Mouse (Mus musculus): ENCODE results near the gene Pptc7. TPM values are rescaled to one million over a fixed set of nuclear protein-coding genes. Genes with fewer than 3 reads are reported as not detected.

Pptc7 gene
- polyA plus RNA-seq, 1 experiment from 2014 or later: 9.2 TPM

- peak within 1 kb of the TSS; percentile 84 for H3K4me3 ChIP-seq (ENCODE audit: low read depth, low read length)
- H3K27me3 ChIP-seq (ENCODE audit: control insufficient read depth, insufficient read depth, low read length): no peaks in the 10 kb centered on the region
- peak within 1 kb of the TSS; percentile 84 for H3K9ac ChIP-seq (ENCODE audit: low read length)
- peak; percentile 98 for ATAC-seq (ENCODE audit: insufficient number of reproducible peaks, low FRiP score, low TSS enrichment, low read depth)
- H3K4me2 ChIP-seq (ENCODE audit: low read depth, severe bottlenecking): peak within 1 kb of the TSS; percentile 84
- DNase-seq (ENCODE audit: low spot score): peak; percentile 96
- H3K4me1 ChIP-seq (ENCODE audit: control insufficient read depth, insufficient read depth, low read length): 0 out of 2 replicates have a peak, but pooled peaks cover 2% of the 10 kb centered on the region
- WGBS: 2% methylated on average over 49 of the region's 49 CpGs
- no peaks in the 10 kb centered on the region for H3K9me3 ChIP-seq (ENCODE audit: control insufficient read depth, low read length)
- H3K36me3 ChIP-seq (ENCODE audit: control insufficient read depth, insufficient read depth, low read length): no peaks in the 10 kb centered on the region
- no peak within 1 kb of the TSS for H3K27ac ChIP-seq (replicated peaks; ENCODE audit: low read depth, low read length)
Observed at GRCm38 (mm10) chr5:122263933-122264905, 19.9 kb upstream of the Pptc7 start, which contains the start of gene Tctn1. Gene Tctn1 (minus strand): TSS chr5:122264460.

DNA sequence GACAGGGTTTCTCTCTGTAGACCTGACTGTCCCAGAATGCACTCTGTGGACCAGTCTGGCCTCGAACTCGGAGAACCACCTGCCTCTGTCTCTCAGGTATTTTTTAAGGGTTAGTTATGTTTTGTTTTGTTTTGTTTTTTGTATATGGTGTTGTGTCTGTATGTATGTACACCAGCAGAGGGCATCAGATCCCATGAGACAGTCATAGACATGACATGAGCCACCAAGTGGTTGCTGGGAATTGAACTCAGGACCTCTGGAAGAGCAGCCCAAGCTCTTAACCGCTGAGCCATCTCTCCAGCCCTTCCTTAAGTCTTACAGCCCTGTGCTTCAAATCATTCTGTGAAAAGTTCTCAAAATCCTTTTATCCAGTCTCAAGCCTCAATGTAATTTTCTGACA is 19.0 kb upstream of the Pptc7 start:
- Histone ChIP-seq H3K27ac (replicated peaks; ENCODE audit: low read depth, low read length) (no peak overlapping the region), H3K9me3 (ENCODE audit: control insufficient read depth, low read length) (no peaks in the 10 kb centered on the region), H3K4me1 (ENCODE audit: control insufficient read depth, insufficient read depth, low read length) (0 out of 2 replicates have a peak, but pooled peaks cover 2% of the 10 kb centered on the region), H3K27me3 (ENCODE audit: control insufficient read depth, insufficient read depth, low read length) (no peaks in the 10 kb centered on the region), H3K4me2 (ENCODE audit: low read depth, severe bottlenecking) (no peak overlapping the region), H3K4me3 (ENCODE audit: low read depth, low read length) (no peak overlapping the region), H3K9ac (ENCODE audit: low read length) (no peak overlapping the region), H3K36me3 (ENCODE audit: control insufficient read depth, insufficient read depth, low read length) (no peaks in the 10 kb centered on the region)
- 75% methylated on average over 3 of the region's 3 CpGs for WGBS
- ATAC-seq (ENCODE audit: insufficient number of reproducible peaks, low FRiP score, low TSS enrichment, low read depth) (no peak), DNase-seq (ENCODE audit: low spot score) (no peak)

- WGBS: 90% methylated on average over 2 of the region's 2 CpGs
- H3K27me3 ChIP-seq (ENCODE audit: control insufficient read depth, insufficient read depth, low read length): no peaks in the 10 kb centered on the region
- H3K27ac ChIP-seq (replicated peaks; ENCODE audit: low read depth, low read length): no peak overlapping the region
- no peak overlapping the region for H3K4me3 ChIP-seq (ENCODE audit: low read depth, low read length)
- 0 out of 2 replicates have a peak, but pooled peaks cover 2% of the 10 kb centered on the region for H3K4me1 ChIP-seq (ENCODE audit: control insufficient read depth, insufficient read depth, low read length)
- ATAC-seq (ENCODE audit: insufficient number of reproducible peaks, low FRiP score, low TSS enrichment, low read depth) (no peak), DNase-seq (ENCODE audit: low spot score) (no peak)
- H3K36me3 ChIP-seq (ENCODE audit: control insufficient read depth, insufficient read depth, low read length): no peaks in the 10 kb centered on the region
- no peak overlapping the region for H3K9ac ChIP-seq (ENCODE audit: low read length)
- H3K4me2 ChIP-seq (ENCODE audit: low read depth, severe bottlenecking): no peak overlapping the region
- no peaks in the 10 kb centered on the region for H3K9me3 ChIP-seq (ENCODE audit: control insufficient read depth, low read length)
Observed at GRCm38 (mm10) chr5:122265942-122266341, 18.2 kb upstream of the Pptc7 start.

DNA sequence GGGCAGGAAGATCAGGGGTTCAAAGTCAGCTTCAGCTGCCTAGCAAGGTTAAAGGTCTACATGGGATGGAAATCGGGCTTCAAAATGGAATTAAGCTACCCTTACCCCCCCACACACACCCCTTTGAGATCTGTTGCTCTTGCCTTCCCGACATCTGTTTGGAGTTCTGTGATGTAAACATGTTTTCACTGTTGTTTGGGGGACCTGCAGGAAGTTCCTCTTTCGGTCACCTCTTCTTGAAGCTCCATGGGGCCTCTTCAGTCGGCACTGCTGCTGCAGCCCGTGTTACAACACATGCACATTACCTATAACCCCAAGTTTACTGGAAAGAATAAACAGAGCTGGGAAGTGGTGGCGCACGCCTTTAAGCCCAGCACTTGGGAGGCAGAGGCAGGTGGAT is 17.0 kb upstream of the Pptc7 start:
- H3K36me3 ChIP-seq (ENCODE audit: control insufficient read depth, insufficient read depth, low read length): no peaks in the 10 kb centered on the region
- no peak overlapping the region for H3K4me3 ChIP-seq (ENCODE audit: low read depth, low read length)
- no peak for DNase-seq (ENCODE audit: low spot score)
- H3K27ac ChIP-seq (replicated peaks; ENCODE audit: low read depth, low read length): no peak overlapping the region
- H3K9me3 ChIP-seq (ENCODE audit: control insufficient read depth, low read length): no peaks in the 10 kb centered on the region
- H3K4me1 ChIP-seq (ENCODE audit: control insufficient read depth, insufficient read depth, low read length): 0 out of 2 replicates have a peak, but pooled peaks cover 2% of the 10 kb centered on the region
- no peak overlapping the region for H3K4me2 ChIP-seq (ENCODE audit: low read depth, severe bottlenecking)
- no peak overlapping the region for H3K9ac ChIP-seq (ENCODE audit: low read length)
- H3K27me3 ChIP-seq (ENCODE audit: control insufficient read depth, insufficient read depth, low read length): no peaks in the 10 kb centered on the region
- WGBS: 78% methylated on average over 7 of the region's 7 CpGs
- no peak for ATAC-seq (ENCODE audit: insufficient number of reproducible peaks, low FRiP score, low TSS enrichment, low read depth)

DNA sequence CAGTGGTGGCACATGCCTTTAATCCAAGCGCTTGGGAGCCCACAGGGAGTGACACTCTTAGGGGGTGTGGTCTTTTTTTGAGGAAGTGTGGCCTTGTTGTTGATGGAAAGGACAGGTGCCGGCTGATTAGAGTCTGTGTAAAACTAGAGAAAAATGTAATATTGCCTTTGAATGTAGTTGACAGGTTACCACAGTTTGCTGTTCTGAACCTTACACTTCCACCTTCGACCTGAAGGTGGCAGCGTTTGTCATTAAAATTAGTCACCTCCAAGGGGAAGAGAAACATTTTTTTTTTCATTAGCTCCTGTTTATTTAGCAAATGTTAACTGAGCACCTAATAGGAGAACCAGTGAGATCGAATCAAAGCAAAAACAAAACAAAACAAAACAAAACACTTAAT is 16.3 kb upstream of the Pptc7 start:
- no peaks in the 10 kb centered on the region for H3K36me3 ChIP-seq (ENCODE audit: control insufficient read depth, insufficient read depth, low read length)
- DNase-seq (ENCODE audit: low spot score): peak; percentile 81
- H3K4me1 ChIP-seq (ENCODE audit: control insufficient read depth, insufficient read depth, low read length): 0 out of 2 replicates have a peak, but pooled peaks cover 2% of the 10 kb centered on the region
- no peak overlapping the region for H3K4me3 ChIP-seq (ENCODE audit: low read depth, low read length)
- H3K27ac ChIP-seq (replicated peaks; ENCODE audit: low read depth, low read length): no peak overlapping the region
- H3K27me3 ChIP-seq (ENCODE audit: control insufficient read depth, insufficient read depth, low read length): no peaks in the 10 kb centered on the region
- no peaks in the 10 kb centered on the region for H3K9me3 ChIP-seq (ENCODE audit: control insufficient read depth, low read length)
- no peak overlapping the region for H3K9ac ChIP-seq (ENCODE audit: low read length)
- no peak for ATAC-seq (ENCODE audit: insufficient number of reproducible peaks, low FRiP score, low TSS enrichment, low read depth)
- H3K4me2 ChIP-seq (ENCODE audit: low read depth, severe bottlenecking): no peak overlapping the region
- WGBS: 30% methylated on average over 5 of the region's 5 CpGs

GRCm38 (mm10) chr5:122268858-122269604 is 15.1 kb upstream of the Pptc7 start:
- no peaks in the 10 kb centered on the region for H3K9me3 ChIP-seq (ENCODE audit: control insufficient read depth, low read length)
- no peak overlapping the region for H3K4me2 ChIP-seq (ENCODE audit: low read depth, severe bottlenecking)
- no peak for DNase-seq (ENCODE audit: low spot score)
- no peaks in the 10 kb centered on the region for H3K36me3 ChIP-seq (ENCODE audit: control insufficient read depth, insufficient read depth, low read length)
- no peak overlapping the region for H3K4me3 ChIP-seq (ENCODE audit: low read depth, low read length)
- ATAC-seq (ENCODE audit: insufficient number of reproducible peaks, low FRiP score, low TSS enrichment, low read depth): no peak
- H3K4me1 ChIP-seq (ENCODE audit: control insufficient read depth, insufficient read depth, low read length): no peaks in the 10 kb centered on the region
- 66% methylated on average over 12 of the region's 12 CpGs for WGBS
- no peak overlapping the region for H3K9ac ChIP-seq (ENCODE audit: low read length)
- no peaks in the 10 kb centered on the region for H3K27me3 ChIP-seq (ENCODE audit: control insufficient read depth, insufficient read depth, low read length)
- no peak overlapping the region for H3K27ac ChIP-seq (replicated peaks; ENCODE audit: low read depth, low read length)

DNA sequence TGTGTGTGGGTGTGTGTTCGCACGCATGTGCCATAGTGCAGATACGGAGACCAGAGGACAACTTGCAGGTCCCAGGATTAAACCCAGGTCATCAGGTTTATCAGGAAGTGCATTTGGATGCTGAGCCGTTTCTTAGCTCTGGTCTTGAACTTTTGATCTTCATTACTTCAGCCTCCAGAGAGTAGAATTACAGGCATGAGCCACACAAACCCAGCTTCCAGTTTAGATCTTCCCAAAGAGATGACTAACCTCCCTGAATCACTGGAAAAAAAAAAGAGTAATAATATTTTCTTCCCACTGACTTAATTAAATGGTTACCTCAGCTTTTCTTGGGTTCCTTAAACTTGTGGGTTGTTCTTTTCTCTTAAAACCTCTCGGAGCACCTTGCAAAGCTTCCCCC is 11.3 kb upstream of the Pptc7 start:
- H3K4me3 ChIP-seq (ENCODE audit: low read depth, low read length): no peak overlapping the region
- no peak overlapping the region for H3K4me2 ChIP-seq (ENCODE audit: low read depth, severe bottlenecking)
- no peak overlapping the region for H3K27ac ChIP-seq (replicated peaks; ENCODE audit: low read depth, low read length)
- no peak for ATAC-seq (ENCODE audit: insufficient number of reproducible peaks, low FRiP score, low TSS enrichment, low read depth)
- H3K9me3 ChIP-seq (ENCODE audit: control insufficient read depth, low read length): no peaks in the 10 kb centered on the region
- WGBS: 80% methylated on average over 5 of the region's 5 CpGs
- no peaks in the 10 kb centered on the region for H3K27me3 ChIP-seq (ENCODE audit: control insufficient read depth, insufficient read depth, low read length)
- H3K36me3 ChIP-seq (ENCODE audit: control insufficient read depth, insufficient read depth, low read length): no peaks in the 10 kb centered on the region
- no peak overlapping the region for H3K9ac ChIP-seq (ENCODE audit: low read length)
- no peak for DNase-seq (ENCODE audit: low spot score)
- H3K4me1 ChIP-seq (ENCODE audit: control insufficient read depth, insufficient read depth, low read length): no peaks in the 10 kb centered on the region

DNA sequence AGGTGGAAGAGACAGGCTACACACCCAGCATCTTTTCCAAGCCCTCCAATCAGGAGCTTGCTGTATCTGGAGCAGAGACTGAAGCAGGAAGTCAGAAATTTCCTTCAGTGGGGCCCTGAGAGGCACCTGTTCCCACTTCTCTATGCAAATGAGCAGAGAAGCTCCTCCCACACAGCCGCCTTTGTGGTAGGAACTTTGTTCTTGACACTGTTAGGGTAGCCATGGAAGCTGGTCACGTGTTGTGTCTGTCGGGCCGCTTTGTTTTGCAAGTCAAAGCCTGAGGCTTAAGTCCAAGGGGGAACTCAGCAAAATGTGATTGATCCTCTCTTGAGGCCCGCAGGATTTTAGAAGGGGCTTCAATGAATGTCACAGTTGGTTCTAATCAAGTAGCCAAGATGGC is 9.4 kb upstream of the Pptc7 start:
- H3K27ac ChIP-seq (replicated peaks; ENCODE audit: low read depth, low read length): no peak overlapping the region
- WGBS: 45% methylated on average over 5 of the region's 5 CpGs
- no peak overlapping the region for H3K9ac ChIP-seq (ENCODE audit: low read length)
- no peaks in the 10 kb centered on the region for H3K36me3 ChIP-seq (ENCODE audit: control insufficient read depth, insufficient read depth, low read length)
- no peaks in the 10 kb centered on the region for H3K4me1 ChIP-seq (ENCODE audit: control insufficient read depth, insufficient read depth, low read length)
- DNase-seq (ENCODE audit: low spot score): no peak
- ATAC-seq (ENCODE audit: insufficient number of reproducible peaks, low FRiP score, low TSS enrichment, low read depth): no peak
- H3K4me2 ChIP-seq (ENCODE audit: low read depth, severe bottlenecking): no peak overlapping the region
- no peaks in the 10 kb centered on the region for H3K27me3 ChIP-seq (ENCODE audit: control insufficient read depth, insufficient read depth, low read length)
- no peaks in the 10 kb centered on the region for H3K9me3 ChIP-seq (ENCODE audit: control insufficient read depth, low read length)
- no peak overlapping the region for H3K4me3 ChIP-seq (ENCODE audit: low read depth, low read length)

Measured in limb, embryonic 11.5 days (tissue).